Mouse (Mus musculus) brain, embryonic 14.5 days (tissue): ENCODE measurements around the gene Cckar.

ENCODE experiments used
- CTCF ChIP-seq: fragments of 200-500 bp; IDR thresholded peaks from 2 replicates; pipeline ENCODE4 v1.5.1; 2012; ENCODE audit warnings: inconsistent platforms, mild to moderate bottlenecking, moderate library complexity, borderline replicate concordance; ENCODE audit not compliant: insufficient read depth, insufficient read length; ENCODE audit errors: extremely low read depth
- POLR2A ChIP-seq: fragments of 200-500 bp; IDR thresholded peaks from 2 replicates; pipeline ENCODE4 v1.6.1; 2012; ENCODE audit warnings: mild to moderate bottlenecking, inconsistent platforms, borderline replicate concordance; ENCODE audit not compliant: poor library complexity, insufficient read depth, insufficient read length, severe bottlenecking; ENCODE audit errors: extremely low read depth

- no peak for TF ChIP-seq CTCF
- TF ChIP-seq POLR2A, result no peak
These were observed 29.3 kb downstream of the Cckar start for GRCm38 (mm10) chr5:53678036-53678767.
